ENCODE assay signal across 26 mouse cellular contexts in the genomic region with DNA sequence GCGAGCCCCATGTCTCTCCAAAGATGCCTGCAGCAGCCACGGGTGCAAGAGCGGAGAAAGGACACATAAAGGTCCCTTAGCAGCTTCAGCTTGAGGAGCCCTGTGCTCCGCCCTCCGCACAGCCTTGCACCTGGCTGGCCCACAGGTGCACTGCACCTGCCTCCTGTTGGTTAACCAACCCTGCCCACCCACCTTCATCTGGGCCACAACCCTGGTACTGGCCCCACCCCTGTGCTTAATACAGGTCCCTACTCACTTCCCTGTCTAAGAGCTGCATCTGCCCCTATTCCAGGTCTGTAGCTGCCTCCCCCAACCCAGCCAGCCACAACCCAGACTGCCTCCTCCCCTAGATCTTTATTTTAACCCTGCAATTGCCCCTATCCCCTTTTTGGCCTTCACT. TPM values are rescaled to one million over a fixed set of nuclear protein-coding genes. Genes with fewer than 3 reads are reported as not detected.
"Had no signal": no experiment of that assay in that cellular context is flagged by ENCODE, and none has a peak within 500 bp of the region (broad histone marks: within the 10 kb centered on the region; RNA-seq: fewer than 3 reads in every experiment).

No protein-coding gene starts in this region.

- H3K27me3 ChIP-seq: limb, embryonic 12.5 days; lung, embryonic 15.5 days; midbrain, embryonic 15.5 days; neural tube, embryonic 12.5 days; neural tube, embryonic 15.5 days had no signal

- H3K4me2 ChIP-seq: limb, embryonic 12.5 days; liver, embryonic 12.5 days; liver, embryonic 15.5 days; lung, embryonic 15.5 days; midbrain, embryonic 12.5 days; midbrain, embryonic 15.5 days; neural tube, embryonic 12.5 days; neural tube, embryonic 15.5 days had no signal

- H3K9me3 ChIP-seq: limb, embryonic 12.5 days; liver, embryonic 12.5 days; liver, embryonic 15.5 days; lung, embryonic 15.5 days; midbrain, embryonic 12.5 days; midbrain, embryonic 15.5 days; neural tube, embryonic 12.5 days; neural tube, embryonic 15.5 days had no signal

- ATAC-seq: liver, embryonic 12.5 days; midbrain, embryonic 15.5 days had no signal

- H3K4me3 ChIP-seq: layer of hippocampus, adult 2 months; left cerebral cortex, adult 2 months; limb, embryonic 12.5 days; liver, embryonic 12.5 days; liver, embryonic 15.5 days; lung, embryonic 15.5 days; midbrain, embryonic 12.5 days; midbrain, embryonic 15.5 days; neural tube, embryonic 12.5 days; neural tube, embryonic 15.5 days had no signal

- H3K27ac ChIP-seq: kidney, postnatal 0 days; layer of hippocampus, adult 2 months; left cerebral cortex, adult 2 months; limb, embryonic 12.5 days; liver, embryonic 12.5 days; liver, embryonic 15.5 days; lung, embryonic 15.5 days; macrophage; midbrain, embryonic 12.5 days; midbrain, embryonic 15.5 days; neural tube, embryonic 12.5 days; neural tube, embryonic 15.5 days had no signal

- H3K36me3 ChIP-seq: limb, embryonic 12.5 days; liver, embryonic 12.5 days; liver, embryonic 15.5 days; lung, embryonic 15.5 days; midbrain, embryonic 12.5 days; midbrain, embryonic 15.5 days; neural tube, embryonic 12.5 days; neural tube, embryonic 15.5 days had no signal

- DNase-seq: kidney, adult 2 months; kidney, postnatal 25 days; layer of hippocampus, adult 9-11 months; layer of hippocampus, postnatal 36 days; liver; lung, adult 18-20 months; right cerebral cortex, adult 18-20 months; right cerebral cortex, postnatal 14 days; right cerebral cortex, postnatal 4 days; thymus, adult 18-20 months; thymus, postnatal 36 days had no signal

- H3K4me1 ChIP-seq: limb, embryonic 12.5 days; liver, embryonic 12.5 days; liver, embryonic 15.5 days; lung, embryonic 15.5 days; midbrain, embryonic 12.5 days; midbrain, embryonic 15.5 days; neural tube, embryonic 12.5 days; neural tube, embryonic 15.5 days had no signal

- H3K9ac ChIP-seq: limb, embryonic 12.5 days; liver, embryonic 12.5 days; liver, embryonic 15.5 days; lung, embryonic 15.5 days; midbrain, embryonic 12.5 days; midbrain, embryonic 15.5 days; neural tube, embryonic 12.5 days; neural tube, embryonic 15.5 days had no signal

RNA-seq across cellular contexts. Expression of gene Cnpy1, which starts 16.5 kb away (rescaled TPM):
- total RNA-seq: left cerebral cortex, adult 2 months; left cerebral cortex, postnatal 36 days; megakaryocyte, adult 5-6 weeks had no signal
- polyA plus RNA-seq: limb, embryonic 12.5 days; liver, embryonic 12.5 days; macrophage; stomach, embryonic 14.5 days had no signal
